Mouse (Mus musculus) E14TG2a.4 (cell line): ENCODE measurements around the gene Wnt6.

Experiments
- CTCF ChIP-seq: conservative IDR thresholded peaks from 2 replicates; pipeline ENCODE4 v1.5.1; 2014; ENCODE audit warnings: low read length
- POU5F1 ChIP-seq: IDR thresholded peaks from 2 replicates; pipeline ENCODE4 v1.6.1; 2014; ENCODE audit warnings: low read length, borderline replicate concordance

GRCm38 (mm10) chr1:74824518-74825302 lies 53.0 kb downstream of the Wnt6 start:
- TF ChIP-seq CTCF (no peak), POU5F1 (peak; percentile 78; the same call in 1 of the 2 replicates)
